Comparison of ENCODE assay signal across 23 mouse cellular contexts in genomic region chr13:14667107-14667506, GRCm38 (mm10).
"Had no signal": no experiment of that assay in that cellular context is flagged by ENCODE, and none has a peak within 500 bp of the region (broad histone marks: within the 10 kb centered on the region; RNA-seq: fewer than 3 reads in every experiment).

No protein-coding gene starts in this region.

- H3K4me3 ChIP-seq: gastrocnemius, adult 2 months; heart, embryonic 10.5 days; heart, embryonic 12.5 days; hindbrain, embryonic 10.5 days; hindbrain, embryonic 12.5 days; intestine, embryonic 15.5 days; layer of hippocampus, adult 2 months; left cerebral cortex, adult 2 months; limb, embryonic 13.5 days had no signal

- H3K36me3 ChIP-seq: heart, embryonic 10.5 days; heart, embryonic 12.5 days; hindbrain, embryonic 10.5 days; hindbrain, embryonic 12.5 days; intestine, embryonic 15.5 days; limb, embryonic 13.5 days had no signal

- DNase-seq: gastrocnemius, adult 2 months; gastrocnemius, postnatal 10 days; gastrocnemius, postnatal 25 days; heart, adult 18-20 months; heart, postnatal 10 days; heart, postnatal 4 days; kidney, adult 8-10 months; kidney, postnatal 14 days; liver had no signal

- H3K27ac ChIP-seq: gastrocnemius, adult 2 months; heart, embryonic 10.5 days; hindbrain, embryonic 10.5 days; hindbrain, embryonic 12.5 days; hindbrain, embryonic 14.5 days; intestine, embryonic 15.5 days; layer of hippocampus, adult 2 months; left cerebral cortex, adult 2 months; limb, embryonic 13.5 days; liver, embryonic 14.5 days had no signal

- H3K4me2 ChIP-seq: heart, embryonic 12.5 days; hindbrain, embryonic 12.5 days; hindbrain, embryonic 14.5 days; intestine, embryonic 15.5 days; limb, embryonic 13.5 days; liver, embryonic 11.5 days had no signal

- H3K9ac ChIP-seq: heart, embryonic 12.5 days; hindbrain, embryonic 12.5 days; hindbrain, embryonic 14.5 days; intestine, embryonic 15.5 days; limb, embryonic 13.5 days; liver, embryonic 14.5 days had no signal

- H3K27me3 ChIP-seq: heart, embryonic 12.5 days; hindbrain, embryonic 12.5 days; intestine, embryonic 15.5 days; limb, embryonic 13.5 days had no signal

- H3K4me1 ChIP-seq: heart, embryonic 10.5 days; heart, embryonic 12.5 days; hindbrain, embryonic 10.5 days; hindbrain, embryonic 12.5 days; intestine, embryonic 15.5 days had no signal

- ATAC-seq: hindbrain, embryonic 16.5 days; inflammation-experienced regulatory T-cells, adult 6 months; intestine, embryonic 15.5 days; intestine, postnatal 0 days had no signal

- H3K9me3 ChIP-seq: heart, embryonic 10.5 days; heart, embryonic 12.5 days; hindbrain, embryonic 10.5 days; hindbrain, embryonic 12.5 days; intestine, embryonic 15.5 days; limb, embryonic 13.5 days had no signal
